Mouse (Mus musculus): ENCODE results near the gene Itgb7.

- TF ChIP-seq CTCF (IDR thresholded peaks at IDR 0.05; ENCODE audit: low read depth, low read length) (no peak), POLR2A (IDR thresholded peaks at IDR 0.05; ENCODE audit: extremely low read depth, insufficient read depth, low read length) (no peak)
Observed at GRCm38 (mm10) chr15:102192820-102193386, 38.8 kb downstream of the Itgb7 start.
